Mouse (Mus musculus) hindbrain, embryonic 12.5 days (tissue): ENCODE data around the gene Fbxl8. TPM values are rescaled to one million over a fixed set of nuclear protein-coding genes. Genes with fewer than 3 reads are reported as not detected.

Experiments
- ATAC-seq: fragments of 200-750 bp; cut with Nextera tagmentation; 2 replicates; pipeline ENCODE4 v1.8.0; 2017; ENCODE audit warnings: moderate TSS enrichment; ENCODE audit not compliant: low FRiP score
- H3K27ac ChIP-seq: fragments of 300-500 bp; sonication (generic); 2 replicates; pipeline ENCODE4 v1.5.1; 2016; ENCODE audit warnings: mild to moderate bottlenecking
- H3K27me3 ChIP-seq: fragments of 300-500 bp; sonication (generic); 2 replicates; pipeline ENCODE4 v1.6.1; 2016; ENCODE audit warnings: mild to moderate bottlenecking
- H3K36me3 ChIP-seq: fragments of 300-500 bp; sonication (generic); 2 replicates; pipeline ENCODE4 v1.6.1; 2016; ENCODE audit warnings: mild to moderate bottlenecking
- H3K4me1 ChIP-seq: fragments of 300-500 bp; sonication (generic); 2 replicates; pipeline ENCODE4 v1.6.1; 2016
- H3K4me2 ChIP-seq: fragments of 300-500 bp; sonication (generic); replicated peaks from 2 replicates; pipeline ENCODE4 v1.6.1; 2016; ENCODE audit warnings: mild to moderate bottlenecking
- H3K4me3 ChIP-seq: fragments of 300-500 bp; sonication (generic); 2 replicates; pipeline ENCODE4 v1.5.1; 2016; ENCODE audit warnings: mild to moderate bottlenecking
- H3K9ac ChIP-seq: fragments of 300-500 bp; sonication (generic); 2 replicates; pipeline ENCODE4 v1.6.1; 2016; ENCODE audit warnings: mild to moderate bottlenecking, moderate library complexity
- H3K9me3 ChIP-seq: fragments of 300-500 bp; sonication (generic); replicated peaks from 2 replicates; pipeline ENCODE4 v1.6.1; 2016; ENCODE audit warnings: mild to moderate bottlenecking
- WGBS: fragments of 180-500 bp; shearing (Covaris S2); methylation state at CpG from one replicate; pipeline ENCODE4 v1.1.7; 2016; 5-methylcytosine and 5-hydroxymethylcytosine counted together
- polyA plus RNA-seq: library from polyadenylated mRNA; unstranded; fragments of >200 nt; fragmentation: Nextera tagmentation; extraction: Ambion mirVana; gene quantifications from 2 replicates; pipeline ENCODE4 v1.2.1, GENCODE M21; 2016

Gene Fbxl8
- polyA plus RNA-seq, 1 experiment from 2014 or later: 0.97 TPM

DNA sequence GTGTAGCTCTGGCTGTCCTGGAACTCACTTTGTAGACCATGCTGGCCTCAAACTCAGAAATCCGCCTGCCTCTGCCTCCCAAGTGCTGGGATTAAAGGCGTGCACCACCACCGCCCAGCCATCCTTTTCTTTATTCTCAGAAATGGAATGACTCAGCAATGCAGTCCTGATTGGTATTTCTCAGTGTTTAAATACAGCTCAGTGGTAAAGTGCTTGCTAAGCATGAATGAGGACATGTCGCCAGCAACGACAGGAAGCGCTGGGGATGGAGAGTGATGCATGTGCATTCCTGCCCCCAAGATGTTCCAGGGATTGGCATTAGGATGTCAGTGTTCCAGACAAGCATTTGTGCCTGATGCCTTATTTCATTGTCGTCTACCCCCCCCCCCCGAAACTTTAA lies 38.9 kb downstream of the Fbxl8 start:
- no peak overlapping the region for H3K27ac ChIP-seq
- peaks cover 21% of the 10 kb centered on the region for H3K4me1 ChIP-seq
- H3K36me3 ChIP-seq: peaks cover 67% of the 10 kb centered on the region
- H3K9ac ChIP-seq: no peak overlapping the region
- no peaks in the 10 kb centered on the region for H3K27me3 ChIP-seq
- no peak for ATAC-seq
- no peak overlapping the region for H3K4me2 ChIP-seq
- H3K9me3 ChIP-seq: no peaks in the 10 kb centered on the region
- WGBS: 90% methylated on average over 8 of the region's 8 CpGs
- no peak overlapping the region for H3K4me3 ChIP-seq

DNA sequence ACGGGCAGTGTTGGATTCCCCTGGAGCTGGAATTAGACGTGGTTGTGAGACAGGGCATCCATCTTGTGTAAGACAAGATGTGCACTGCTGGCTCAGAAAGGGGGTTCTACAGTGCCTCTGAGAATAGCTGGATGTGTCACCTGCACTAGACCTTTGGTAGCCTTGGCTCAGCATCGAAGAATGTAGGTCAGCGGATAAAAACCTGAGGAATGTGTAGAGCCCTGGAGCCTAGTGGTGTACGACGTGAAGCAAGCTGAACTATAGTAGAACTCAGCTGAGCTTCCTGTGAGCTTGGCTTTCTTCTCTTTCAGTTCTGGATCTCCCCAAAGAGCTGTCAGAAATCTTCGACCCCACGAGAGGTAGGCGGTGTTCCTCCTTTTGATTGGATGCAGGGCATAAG lies 39.4 kb downstream of the Fbxl8 start:
- no peak overlapping the region for H3K27ac ChIP-seq
- peaks cover 70% of the 10 kb centered on the region for H3K36me3 ChIP-seq
- H3K4me1 ChIP-seq: peaks cover 16% of the 10 kb centered on the region
- H3K4me3 ChIP-seq: no peak overlapping the region
- no peak overlapping the region for H3K4me2 ChIP-seq
- no peak for ATAC-seq
- H3K9me3 ChIP-seq: no peaks in the 10 kb centered on the region
- 86% methylated on average over 9 of the region's 9 CpGs for WGBS
- H3K9ac ChIP-seq: no peak overlapping the region
- no peaks in the 10 kb centered on the region for H3K27me3 ChIP-seq

DNA sequence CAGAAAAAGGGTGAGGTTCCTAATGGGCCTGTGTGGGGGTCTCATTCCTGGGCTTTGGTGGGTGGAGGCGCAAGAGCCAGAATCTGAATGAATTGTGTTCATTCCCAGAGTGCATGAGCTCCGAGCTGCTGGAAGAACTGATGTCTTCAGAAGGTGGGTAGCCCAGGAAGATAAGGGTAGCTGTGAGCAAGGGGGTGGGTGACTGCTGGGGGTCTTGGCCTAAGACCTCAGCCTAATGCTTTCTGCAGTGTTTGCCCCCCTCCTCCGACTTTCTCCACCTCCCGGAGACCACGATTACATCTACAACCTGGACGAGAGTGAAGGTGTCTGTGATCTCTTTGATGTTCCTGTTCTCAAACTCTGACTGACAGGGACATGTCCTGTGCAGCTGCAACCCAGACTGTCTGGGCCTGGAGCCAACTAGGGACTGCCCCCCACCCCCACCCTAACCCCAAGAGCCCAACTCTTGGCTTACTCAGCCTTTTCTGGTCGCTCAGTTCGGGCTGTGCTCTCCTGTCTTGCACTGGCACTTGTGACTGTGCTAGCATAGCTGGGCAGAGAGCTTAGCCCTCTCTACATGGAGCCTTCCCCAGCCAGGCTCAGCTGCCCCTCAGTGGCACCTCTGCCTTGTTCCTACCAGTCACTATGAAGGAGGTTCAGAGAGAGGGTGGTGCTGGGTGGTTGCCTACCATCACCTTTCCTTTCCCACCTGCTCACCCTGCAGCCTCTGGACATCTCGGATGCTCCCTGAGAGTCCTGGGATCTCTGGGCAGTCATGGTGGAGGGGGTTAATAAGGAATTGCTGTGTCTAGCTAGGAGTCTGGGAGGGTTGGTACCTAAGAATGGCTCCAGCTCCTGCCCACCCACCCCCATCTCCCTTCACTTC lies 40.1 kb downstream of the Fbxl8 start:
- ATAC-seq: no peak
- Histone ChIP-seq H3K4me2 (no peak overlapping the region), H3K9me3 (no peaks in the 10 kb centered on the region), H3K27ac (peak overlapping the region; percentile 9; the same call in 1 of the 2 replicates), H3K27me3 (no peaks in the 10 kb centered on the region), H3K4me3 (no peak overlapping the region), H3K9ac (no peak overlapping the region), H3K4me1 (peaks cover 13% of the 10 kb centered on the region), H3K36me3 (peaks cover 75% of the 10 kb centered on the region)
- 81% methylated on average over 9 of the region's 9 CpGs for WGBS

DNA sequence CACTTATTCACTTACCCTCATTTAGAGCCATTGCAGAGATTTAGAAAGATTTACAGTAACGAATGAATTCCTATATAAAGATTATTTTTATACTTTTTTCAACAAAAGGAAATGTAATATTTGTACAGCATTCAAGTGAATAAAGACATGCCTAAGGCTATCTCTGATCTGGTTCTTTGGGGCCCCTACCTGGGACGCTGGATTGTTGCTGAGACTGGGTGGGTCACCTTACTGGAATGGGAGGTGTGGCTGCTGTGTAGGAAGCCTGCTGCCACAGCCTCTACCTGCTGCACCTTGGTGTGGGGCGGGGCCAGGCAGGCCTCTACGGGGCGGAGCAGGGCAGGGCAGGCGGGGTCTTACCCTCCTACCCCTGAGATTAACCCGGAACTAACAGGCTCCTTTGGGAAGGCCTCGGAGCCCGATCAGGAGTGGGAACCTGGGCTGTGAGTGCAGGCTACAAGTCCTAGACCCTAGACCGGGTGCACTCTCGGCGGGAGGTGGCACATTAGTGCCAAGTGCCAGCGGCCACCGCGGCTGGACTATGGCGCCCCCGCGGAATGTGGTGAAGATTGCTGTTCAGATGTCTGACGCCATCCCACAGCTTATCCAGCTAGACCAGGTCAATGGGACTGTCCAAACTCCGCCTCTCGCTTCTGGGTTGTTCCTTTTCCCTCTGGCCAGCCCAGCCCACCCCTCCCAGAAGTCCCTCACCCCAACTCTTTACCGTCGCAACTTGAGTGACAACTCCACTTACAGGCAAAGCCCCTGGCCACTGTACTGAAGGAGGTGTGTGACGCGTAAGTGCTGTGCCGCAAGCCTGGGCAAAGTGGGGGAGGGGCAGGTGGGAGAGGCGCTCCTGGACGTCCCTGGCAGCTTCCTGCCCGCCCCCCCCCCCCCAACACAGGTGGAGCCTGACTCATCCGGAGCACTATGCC lies 41.0 kb downstream of the Fbxl8 start, which contains the start of gene Elmo3:
Elmo3 (plus strand) TSS at position 391 of the 935 bp plus-strand sequence.
- H3K4me1 ChIP-seq: peaks cover 13% of the 10 kb centered on the region
- H3K9me3 ChIP-seq: no peaks in the 10 kb centered on the region
- no peaks in the 10 kb centered on the region for H3K27me3 ChIP-seq
- peaks cover 75% of the 10 kb centered on the region for H3K36me3 ChIP-seq
- ATAC-seq: peak; percentile 56
- 8% methylated on average over 27 of the region's 30 CpGs for WGBS
- H3K4me2 ChIP-seq: peak within 1 kb of the TSS; percentile 51
- H3K9ac ChIP-seq: peak within 1 kb of the TSS; percentile 51
- peak within 1 kb of the TSS; percentile 37; the same call in 1 of the 2 replicates for H3K27ac ChIP-seq
- H3K4me3 ChIP-seq: peak within 1 kb of the TSS; percentile 18

DNA sequence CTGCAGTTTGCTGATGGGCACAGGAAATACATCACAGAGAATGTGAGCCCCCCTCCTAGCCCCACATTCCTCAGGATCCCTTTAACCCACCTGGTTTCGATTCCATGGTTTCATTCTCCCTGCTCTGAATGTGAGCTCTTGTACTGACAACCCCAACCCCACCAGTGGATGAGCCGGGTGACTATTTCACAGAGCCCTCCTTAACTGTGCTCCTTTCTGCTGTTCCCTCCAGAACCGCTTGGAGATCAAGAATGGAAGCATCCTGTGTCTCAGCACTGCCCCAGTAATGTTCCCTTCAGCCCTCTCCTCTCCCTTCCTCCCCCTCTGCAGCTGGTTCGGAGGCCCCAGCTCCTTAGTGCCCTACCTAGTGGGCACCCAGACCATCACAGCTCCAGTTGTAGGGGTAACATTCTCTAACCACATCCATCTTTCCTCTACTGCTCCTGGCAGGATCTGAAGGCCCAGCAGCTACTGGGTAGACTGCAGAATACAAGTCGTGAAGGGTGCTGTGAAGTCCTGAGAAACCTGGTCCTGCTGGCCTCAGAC lies 41.8 kb downstream of the Fbxl8 start:
- 60% methylated on average over 5 of the region's 5 CpGs for WGBS
- ATAC-seq: peak; percentile 17; the same call in 1 of the 2 replicates
- H3K27ac ChIP-seq: peak overlapping the region; percentile 37; the same call in 1 of the 2 replicates
- peak overlapping the region; percentile 18 for H3K4me3 ChIP-seq
- peak overlapping the region; percentile 51 for H3K4me2 ChIP-seq
- no peaks in the 10 kb centered on the region for H3K9me3 ChIP-seq
- H3K36me3 ChIP-seq: peaks cover 74% of the 10 kb centered on the region
- no peaks in the 10 kb centered on the region for H3K27me3 ChIP-seq
- H3K9ac ChIP-seq: peak overlapping the region; percentile 51; the same call in 1 of the 2 replicates
- H3K4me1 ChIP-seq: peaks cover 13% of the 10 kb centered on the region

DNA sequence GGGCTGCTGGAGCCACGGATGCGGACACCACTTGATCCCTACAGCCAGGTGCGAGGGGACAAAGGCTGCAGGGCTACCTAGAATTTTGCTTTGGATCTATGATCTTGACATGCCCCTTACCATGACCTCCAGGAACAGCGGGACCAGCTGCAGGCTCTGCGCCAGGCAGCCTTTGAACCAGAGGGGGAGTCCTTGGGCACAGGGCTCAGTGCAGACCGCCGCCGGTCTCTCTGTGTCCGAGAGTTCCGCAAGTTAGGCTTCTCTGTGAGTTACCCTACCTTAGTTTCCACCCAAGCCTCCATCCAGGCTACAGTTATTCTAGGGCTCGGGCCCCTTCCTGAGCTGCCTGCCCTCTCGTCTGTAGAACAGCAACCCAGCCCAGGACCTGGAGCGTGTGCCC lies 43.2 kb downstream of the Fbxl8 start:
- no peak overlapping the region for H3K4me3 ChIP-seq
- no peak overlapping the region for H3K4me2 ChIP-seq
- H3K9ac ChIP-seq: no peak overlapping the region
- no peak overlapping the region for H3K27ac ChIP-seq
- no peak for ATAC-seq
- H3K9me3 ChIP-seq: no peaks in the 10 kb centered on the region
- H3K4me1 ChIP-seq: peaks cover 13% of the 10 kb centered on the region
- peaks cover 75% of the 10 kb centered on the region for H3K36me3 ChIP-seq
- 91% methylated on average over 13 of the region's 13 CpGs for WGBS
- no peaks in the 10 kb centered on the region for H3K27me3 ChIP-seq

DNA sequence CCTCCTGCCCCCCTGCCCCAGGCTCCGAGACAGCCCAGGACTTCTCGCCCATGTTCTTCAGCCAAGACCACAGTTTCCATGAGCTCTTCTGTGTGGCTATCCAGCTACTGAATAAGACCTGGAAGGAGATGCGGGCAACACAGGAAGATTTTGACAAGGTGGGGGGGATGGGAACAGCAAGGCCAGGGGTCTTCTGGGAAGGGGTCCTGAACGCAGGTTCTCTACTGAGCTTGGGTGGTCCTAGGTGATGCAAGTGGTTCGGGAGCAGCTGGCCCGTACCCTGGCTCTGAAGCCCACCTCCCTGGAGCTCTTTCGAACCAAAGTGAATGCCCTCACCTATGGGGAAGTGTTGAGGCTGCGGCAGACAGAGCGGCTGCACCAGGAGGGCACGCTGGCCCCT lies 44.0 kb downstream of the Fbxl8 start:
- ATAC-seq: no peak
- Histone ChIP-seq H3K27ac (no peak overlapping the region), H3K36me3 (peaks cover 77% of the 10 kb centered on the region), H3K4me2 (no peak overlapping the region), H3K9me3 (no peaks in the 10 kb centered on the region), H3K27me3 (no peaks in the 10 kb centered on the region), H3K4me3 (no peak overlapping the region), H3K4me1 (peaks cover 13% of the 10 kb centered on the region), H3K9ac (no peak overlapping the region)
- WGBS: 93% methylated on average over 10 of the region's 10 CpGs

DNA sequence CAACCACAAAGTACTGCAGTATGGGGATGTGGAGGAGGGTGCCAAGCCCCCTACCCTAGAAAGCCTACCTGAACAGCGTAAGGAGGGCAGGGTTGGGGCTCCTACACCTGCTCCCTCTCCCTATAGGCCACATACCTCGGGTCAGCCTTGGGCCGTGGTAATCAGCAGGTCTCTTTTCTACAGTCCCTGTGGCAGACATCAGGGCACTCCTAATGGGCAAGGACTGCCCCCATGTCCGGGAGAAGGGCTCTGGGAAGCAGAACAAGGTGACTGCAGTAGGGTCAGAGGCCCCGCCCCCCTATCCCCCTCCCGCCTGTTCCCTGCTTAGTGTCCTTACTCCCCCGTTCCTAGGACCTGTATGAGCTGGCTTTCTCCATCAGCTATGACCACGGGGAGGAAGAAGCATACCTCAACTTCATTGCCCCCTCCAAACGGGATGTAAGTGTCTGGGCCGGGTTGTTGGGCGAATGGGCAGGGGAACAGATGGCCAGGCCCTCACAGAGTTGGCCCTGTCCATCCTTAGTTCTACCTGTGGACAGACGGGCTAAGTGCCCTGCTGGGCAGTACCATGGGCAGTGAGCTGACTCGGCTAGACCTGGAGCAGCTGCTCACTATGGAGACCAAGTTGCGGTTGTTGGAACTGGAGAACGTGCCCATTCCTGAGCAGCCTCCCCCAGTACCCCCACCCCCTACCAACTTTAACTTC lies 44.8 kb downstream of the Fbxl8 start:
- 86% methylated on average over 15 of the region's 15 CpGs for WGBS
- ATAC-seq: no peak

DNA sequence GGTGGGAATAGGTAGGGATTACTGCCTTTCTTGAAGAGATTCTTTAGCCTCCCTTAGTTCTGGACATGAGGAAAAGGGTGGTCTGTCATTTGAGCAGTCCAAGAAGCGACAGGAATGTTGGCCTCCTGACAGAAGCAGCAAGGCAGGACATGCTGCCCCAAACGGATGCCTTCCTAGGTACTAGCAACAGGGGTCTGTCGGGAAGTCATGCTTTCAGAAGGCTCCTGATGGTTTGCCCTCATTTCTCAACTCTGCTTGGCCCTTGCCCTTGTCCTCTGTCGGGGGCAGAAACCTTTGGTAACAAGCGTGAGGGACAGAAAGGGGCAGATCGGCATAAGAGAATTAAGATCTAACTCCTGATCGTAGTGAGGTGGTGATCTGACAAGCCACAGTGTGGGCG lies 45.7 kb downstream of the Fbxl8 start:
- no peak for ATAC-seq
- no peak overlapping the region for H3K4me2 ChIP-seq
- peaks cover 13% of the 10 kb centered on the region for H3K4me1 ChIP-seq
- WGBS: 81% methylated on average over 8 of the region's 8 CpGs
- peaks cover 80% of the 10 kb centered on the region for H3K36me3 ChIP-seq
- no peak overlapping the region for H3K4me3 ChIP-seq
- H3K9ac ChIP-seq: no peak overlapping the region
- H3K27me3 ChIP-seq: no peaks in the 10 kb centered on the region
- no peak overlapping the region for H3K27ac ChIP-seq
- no peaks in the 10 kb centered on the region for H3K9me3 ChIP-seq

More for the DNA sequence above, 44.8 kb downstream of the Fbxl8 start:
- Histone ChIP-seq H3K9ac (no peak overlapping the region), H3K4me2 (no peak overlapping the region), H3K27me3 (no peaks in the 10 kb centered on the region), H3K4me3 (no peak overlapping the region), H3K36me3 (peaks cover 76% of the 10 kb centered on the region), H3K27ac (no peak overlapping the region), H3K9me3 (no peaks in the 10 kb centered on the region), H3K4me1 (peaks cover 13% of the 10 kb centered on the region)

DNA sequence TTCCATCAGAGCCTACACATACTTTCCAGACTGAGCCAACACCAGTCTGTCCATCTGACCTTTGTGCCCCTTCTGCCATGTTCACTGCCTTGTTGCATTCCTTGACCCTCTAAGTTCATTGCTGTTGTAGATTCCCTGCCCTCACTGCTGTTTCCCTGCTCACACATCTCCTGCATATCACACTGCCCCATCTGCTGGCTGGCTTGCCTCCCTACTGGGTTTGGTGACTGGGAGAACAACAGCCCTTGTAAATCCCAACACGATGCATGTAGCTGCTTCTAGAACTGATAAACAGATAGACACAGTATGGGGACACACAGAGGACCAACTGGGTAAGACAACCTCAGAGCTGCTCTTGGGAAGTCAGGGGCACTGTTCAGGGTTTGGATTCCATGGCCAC lies 47.3 kb downstream of the Fbxl8 start:
- H3K36me3 ChIP-seq: peaks cover 88% of the 10 kb centered on the region
- no peaks in the 10 kb centered on the region for H3K9me3 ChIP-seq
- H3K27ac ChIP-seq: no peak overlapping the region
- no peak overlapping the region for H3K9ac ChIP-seq
- H3K27me3 ChIP-seq: no peaks in the 10 kb centered on the region
- H3K4me3 ChIP-seq: no peak overlapping the region
- 89% methylated on average over 1 of the region's 1 CpGs for WGBS
- H3K4me2 ChIP-seq: no peak overlapping the region
- ATAC-seq: no peak
- H3K4me1 ChIP-seq: no peaks in the 10 kb centered on the region

DNA sequence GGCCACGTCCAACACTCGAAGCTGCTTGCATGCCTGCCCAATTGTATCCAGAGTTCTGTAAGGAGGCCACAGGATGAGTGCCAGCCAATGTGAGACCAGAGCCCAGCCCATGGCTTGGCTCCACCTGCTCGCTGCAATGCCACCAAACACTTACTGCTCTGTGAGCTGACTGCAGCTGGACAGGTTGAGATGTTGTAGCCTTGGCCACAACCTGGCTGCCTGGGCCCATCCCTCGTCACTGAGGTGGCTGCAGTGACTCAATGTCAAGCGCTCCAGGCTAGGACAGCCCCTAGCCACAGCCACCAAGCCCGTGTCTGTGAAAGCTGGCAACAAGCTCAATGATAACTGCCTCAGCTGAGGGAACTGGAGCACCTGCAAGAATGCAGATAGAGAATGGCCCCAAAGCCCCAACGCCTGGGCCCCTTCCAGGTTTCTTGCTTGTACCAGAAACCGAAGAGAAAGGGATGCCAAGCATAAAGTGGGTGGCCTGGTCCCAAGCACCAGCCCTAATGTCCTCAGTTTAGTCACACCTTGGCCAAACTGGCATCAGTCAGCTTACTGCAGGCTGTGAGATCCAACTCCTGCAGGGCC lies 48.5 kb downstream of the Fbxl8 start:
- H3K27ac ChIP-seq: no peak overlapping the region
- H3K9ac ChIP-seq: no peak overlapping the region
- no peak for ATAC-seq
- no peaks in the 10 kb centered on the region for H3K4me1 ChIP-seq
- H3K4me2 ChIP-seq: no peak overlapping the region
- no peaks in the 10 kb centered on the region for H3K9me3 ChIP-seq
- WGBS: 94% methylated on average over 8 of the region's 8 CpGs
- peaks cover 78% of the 10 kb centered on the region for H3K36me3 ChIP-seq
- H3K4me3 ChIP-seq: no peak overlapping the region
- no peaks in the 10 kb centered on the region for H3K27me3 ChIP-seq
